Mouse (Mus musculus) erythroblast, adult 5-6 weeks (primary cell): ENCODE measurements around the gene Slc7a11. TPM values are rescaled to one million over a fixed set of nuclear protein-coding genes. Genes with fewer than 3 reads are reported as not detected.
"Not testable (repeated sequence)": the region's sequence is repeated elsewhere in the genome, so short reads cannot be mapped to it uniquely, and the experiment has no call there.

ENCODE experiments used
- ATAC-seq: replicated peaks from 2 replicates; pipeline ENCODE4 v1.8.0; 2016; ENCODE audit warnings: moderate number of reproducible peaks, mild to moderate bottlenecking, moderate TSS enrichment, inconsistent platforms; ENCODE audit not compliant: poor library complexity, low FRiP score, severe bottlenecking
- total RNA-seq, 2 experiments: library from RNA; stranded (forward) in 1 of 2; stranded (reverse) in 1 of 2; fragments of 150-400 nt in 1 of 2; fragments of 200-764, 138-1000 nt in 1 of 2; gene quantifications; 2 replicates each; pipeline versions ENCODE4 v1.2.3 to v1.2.4; 2015 to 2017; ENCODE audit warnings: low replicate concordance in 2 of 2

The Slc7a11 gene
- total RNA-seq (2015; ENCODE audit: low replicate concordance): 2.5 and 3.3 TPM in 2 replicates
- 3.2 and 4.2 TPM in 2 replicates for total RNA-seq (2017; ENCODE audit: low replicate concordance)

DNA sequence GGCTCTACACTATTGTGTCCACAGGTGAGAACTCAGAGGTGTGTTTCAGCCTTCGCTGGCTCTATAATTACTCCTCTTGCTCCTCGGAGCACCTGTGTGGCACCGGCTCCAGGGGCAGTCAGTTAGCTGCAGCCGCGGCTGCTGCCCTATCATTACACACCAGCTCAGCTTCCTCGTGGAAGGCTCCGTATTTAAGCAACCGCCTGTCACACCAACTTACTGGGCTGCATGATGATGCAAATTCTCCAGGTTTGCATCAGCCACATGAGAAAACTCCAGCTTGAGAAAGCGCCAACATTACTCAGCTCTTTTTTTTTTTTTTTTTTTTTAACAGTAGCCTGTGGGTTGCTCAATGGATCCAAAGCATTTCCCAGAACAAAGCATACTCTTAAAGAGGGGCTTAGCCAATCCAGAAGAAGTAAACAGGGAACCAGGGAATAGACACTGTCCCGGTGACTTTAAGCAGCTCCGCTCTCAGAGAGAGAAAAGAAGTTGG lies at the start of gene Slc7a11:
Gene Slc7a11, minus strand, starts transcription at position 194 of the 496 bp plus-strand sequence.
- ATAC-seq: no peak

DNA sequence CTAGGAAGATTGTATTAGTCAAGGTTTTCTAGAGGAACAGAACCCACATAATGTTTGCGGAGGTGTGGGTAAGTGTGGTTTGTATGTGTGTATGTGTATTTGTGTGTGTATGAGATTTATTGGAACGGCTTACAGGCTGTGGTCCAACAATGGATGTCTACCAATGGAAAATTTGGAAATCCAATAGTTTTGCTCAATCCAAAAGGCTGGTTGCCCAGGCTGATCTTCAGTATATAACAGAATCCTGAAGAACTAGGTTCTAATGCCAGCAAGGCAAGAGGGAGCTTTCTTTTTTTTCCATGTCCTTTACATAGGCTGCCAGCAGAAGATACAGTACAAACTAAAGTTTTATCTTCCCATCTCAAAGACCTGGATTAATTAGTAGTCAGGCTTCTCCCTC lies 48.3 kb upstream of the Slc7a11 start:
- ATAC-seq: no peak

GRCm38 (mm10) chr3:50484076-50484475 lies 40.7 kb upstream of the Slc7a11 start:
- no peak for ATAC-seq

- ATAC-seq: no peak
Measured at GRCm38 (mm10) chr3:50462223-50462622, 18.8 kb upstream of the Slc7a11 start.

DNA sequence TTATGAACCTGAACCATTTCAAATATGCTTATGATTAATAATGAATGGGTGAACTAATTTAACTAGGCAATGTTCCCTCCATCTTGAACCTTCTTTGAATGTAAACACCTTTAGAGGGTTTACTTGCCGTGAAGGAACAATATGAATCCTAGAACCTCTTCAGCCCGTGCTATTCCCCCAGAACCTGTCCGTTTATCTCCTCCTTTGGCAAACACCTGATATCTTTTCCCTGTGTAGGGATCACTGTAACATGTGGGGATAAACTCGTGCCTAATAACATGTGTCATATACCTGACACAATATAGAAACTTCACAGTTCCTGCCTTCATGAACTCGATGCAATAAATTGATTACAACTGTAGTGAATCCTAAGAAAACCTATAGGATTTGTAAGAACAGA lies 13.7 kb upstream of the Slc7a11 start:
- no peak for ATAC-seq

DNA sequence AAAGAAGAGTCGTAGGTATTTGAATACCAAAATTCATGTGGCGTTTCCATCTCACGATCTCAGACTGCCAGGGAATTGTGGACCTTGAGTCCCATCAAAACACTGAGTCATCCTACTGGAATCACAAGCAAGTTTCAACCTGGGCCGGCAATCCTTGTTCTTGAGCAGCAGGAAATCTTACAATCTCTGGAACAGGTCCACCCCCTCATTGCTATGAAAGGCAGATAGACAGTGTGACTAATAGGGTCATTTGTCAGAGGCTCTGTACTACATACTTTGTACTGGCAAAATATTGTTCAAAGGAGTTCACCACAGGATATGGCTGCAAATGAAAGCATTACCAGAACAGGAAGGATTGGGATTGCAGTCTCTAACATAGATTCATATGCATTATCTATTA lies 13.2 kb upstream of the Slc7a11 start:
- ATAC-seq: no peak

DNA sequence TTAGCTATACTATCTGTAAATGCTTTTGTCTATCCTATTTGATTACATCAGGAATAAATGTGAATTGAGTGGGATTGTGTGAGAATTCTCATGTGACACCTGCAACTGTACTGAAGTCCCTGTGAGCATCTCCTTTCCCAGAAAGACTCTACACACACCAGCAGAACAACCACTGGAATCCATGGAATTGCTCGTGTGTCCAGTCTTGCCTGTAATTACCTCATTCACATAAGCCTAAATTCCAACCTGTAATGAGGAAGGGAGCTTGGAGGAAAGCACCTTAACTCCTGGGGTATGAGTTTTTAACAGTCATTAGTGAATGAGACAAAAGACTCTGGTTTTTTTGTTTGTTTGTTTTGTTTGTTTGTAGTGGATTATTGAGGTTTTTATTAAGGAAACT lies 12.6 kb upstream of the Slc7a11 start:
- ATAC-seq: no peak

DNA sequence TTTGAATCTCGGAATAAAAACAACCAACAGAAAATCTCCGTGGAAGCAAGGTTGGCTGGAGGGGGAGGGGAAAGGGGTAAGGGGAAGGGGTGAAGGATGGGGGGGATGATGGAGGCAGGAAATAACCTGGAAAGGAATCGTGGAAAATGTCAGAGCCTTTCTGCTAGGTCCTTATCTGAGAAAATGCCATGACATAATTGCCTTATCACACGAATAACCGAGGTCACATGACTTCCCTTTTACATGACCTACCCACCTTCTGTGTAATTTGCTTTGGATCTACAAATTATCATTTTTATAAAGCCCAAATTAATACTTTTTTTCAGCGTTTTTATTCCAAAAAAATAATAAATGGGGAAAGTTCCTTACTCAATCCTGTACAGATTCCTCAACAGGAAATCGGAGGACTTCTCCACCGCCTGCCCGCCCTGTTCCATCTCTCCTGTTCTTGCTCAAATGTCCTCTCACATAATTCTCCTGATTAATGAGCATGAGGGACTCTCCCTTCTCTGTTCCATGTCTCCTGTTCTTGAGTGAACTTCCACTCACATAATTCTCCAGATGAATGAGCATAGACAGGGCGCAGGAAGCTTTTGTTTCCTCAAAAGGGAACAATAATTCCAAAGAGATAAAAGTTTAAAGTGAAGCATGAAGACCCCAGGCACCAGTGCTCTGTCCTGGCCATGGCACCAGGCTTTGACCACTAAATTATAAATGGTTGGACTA lies 1.8 kb upstream of the Slc7a11 start:
- ATAC-seq: no peak

- no peak for ATAC-seq
Measured at GRCm38 (mm10) chr3:50443942-50444341, 528 bp upstream of the Slc7a11 start.

GRCm38 (mm10) chr3:50442341-50443292 lies 797 bp downstream of the Slc7a11 start:
- ATAC-seq: no peak

- ATAC-seq: no peak
Measured at GRCm38 (mm10) chr3:50441330-50441729, 2.1 kb downstream of the Slc7a11 start.

- no peak for ATAC-seq
Measured at GRCm38 (mm10) chr3:50440409-50440808, 3.0 kb downstream of the Slc7a11 start.

DNA sequence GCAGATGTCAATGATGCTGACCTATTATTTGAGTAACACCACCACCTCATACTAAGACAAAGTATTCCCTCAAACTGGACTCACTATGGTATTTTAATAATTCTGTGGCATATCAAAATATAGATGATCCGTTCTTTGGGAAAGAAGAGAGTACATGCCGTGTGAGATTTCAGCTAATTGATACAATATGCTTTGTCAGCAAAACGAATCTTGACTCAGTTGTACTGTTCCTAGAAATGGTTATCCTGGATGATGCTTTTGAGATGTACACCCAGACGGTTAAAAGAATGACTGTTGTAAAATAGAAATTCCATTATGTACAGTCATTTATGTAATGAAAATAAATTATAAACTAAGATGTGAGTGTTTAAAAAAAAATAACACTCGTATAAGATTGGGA lies 4.0 kb downstream of the Slc7a11 start:
- no peak for ATAC-seq

- ATAC-seq: no peak
Measured at GRCm38 (mm10) chr3:50438520-50439253, 4.7 kb downstream of the Slc7a11 start.

GRCm38 (mm10) chr3:50438081-50438480 lies 5.3 kb downstream of the Slc7a11 start:
- not testable (repeated sequence) for ATAC-seq

DNA sequence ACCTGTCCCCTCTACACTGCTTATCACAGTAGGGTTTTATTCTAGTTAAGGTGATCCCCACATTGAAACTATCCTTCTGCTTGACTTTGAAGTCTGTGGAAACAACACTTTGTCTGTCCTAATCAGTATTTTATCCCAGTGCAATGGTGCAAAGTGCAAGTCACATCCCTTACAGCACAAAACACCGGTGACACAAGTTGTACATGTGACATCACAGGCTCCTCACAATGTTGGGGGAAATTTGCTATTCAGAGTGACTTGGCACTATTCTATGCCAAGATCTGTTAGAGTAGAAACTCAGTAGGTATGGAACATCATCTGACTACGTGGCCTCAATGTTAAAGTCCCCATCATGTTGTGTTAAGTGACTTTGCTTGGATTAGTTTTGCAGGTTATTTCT lies 7.0 kb downstream of the Slc7a11 start:
- not testable (repeated sequence) for ATAC-seq

GRCm38 (mm10) chr3:50433831-50434230 lies 9.6 kb downstream of the Slc7a11 start:
- ATAC-seq: no peak

GRCm38 (mm10) chr3:50430811-50431210 lies 12.6 kb downstream of the Slc7a11 start:
- no peak for ATAC-seq

DNA sequence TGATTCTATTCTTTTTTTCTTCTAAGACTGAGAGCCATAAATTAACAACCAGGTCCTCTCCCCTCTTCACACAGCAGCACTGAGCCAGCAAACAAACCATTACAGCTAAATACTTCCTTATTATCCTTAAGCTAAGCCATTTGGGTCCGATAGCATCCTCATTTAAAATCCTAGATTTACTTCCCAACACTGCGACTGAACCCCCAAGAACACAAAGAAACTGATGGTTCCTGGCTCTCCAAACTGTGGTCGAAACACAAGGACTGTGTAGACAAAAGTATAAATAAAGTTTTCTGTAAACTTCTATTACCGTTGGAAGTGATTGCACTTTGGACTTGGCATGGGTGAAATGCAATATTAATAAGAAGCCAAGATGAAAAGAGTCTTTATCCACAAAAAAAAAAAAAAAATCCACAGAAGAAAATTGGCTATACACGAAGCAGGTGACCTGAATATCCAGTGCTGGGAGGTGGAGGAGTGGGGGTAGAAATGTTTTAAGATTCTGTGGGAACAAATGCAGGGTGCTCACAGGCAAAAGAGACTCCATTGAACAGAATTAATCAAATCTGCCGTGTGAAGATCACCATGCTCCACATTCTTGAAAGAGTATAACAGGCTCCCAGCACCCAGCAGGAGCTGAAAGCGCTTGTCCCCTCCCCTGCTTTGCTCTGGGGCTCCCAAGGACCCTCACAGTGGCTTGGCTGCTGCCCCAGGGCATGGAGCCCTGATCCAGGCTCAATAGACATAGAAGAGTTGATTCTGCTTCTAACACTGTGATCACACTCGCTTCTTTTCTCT lies 21.7 kb downstream of the Slc7a11 start:
- ATAC-seq: no peak
